ENCODE assay signal across 14 mouse cellular contexts in genomic region chr5:111044193-111044592, GRCm38 (mm10).
DNase-seq lines count a peak whose midpoint lies in the region; ATAC-seq lines count a peak whose summit lies in the region.
"Had no signal": no experiment of that assay in that cellular context is flagged by ENCODE, and none has a peak within 500 bp of the region (broad histone marks: within the 10 kb centered on the region; RNA-seq: fewer than 3 reads in every experiment).

No protein-coding gene starts in this region.

- no peaks in the 10 kb centered on the region for H3K36me3 ChIP-seq in forebrain, embryonic 12.5 days (replicated peaks)
- H3K36me3 ChIP-seq in forebrain, embryonic 11.5 days (ENCODE audit: control insufficient read depth, insufficient read depth, low read length), result no peaks in the 10 kb centered on the region
- no peaks in the 10 kb centered on the region for H3K36me3 ChIP-seq in midbrain, embryonic 13.5 days
- no peaks in the 10 kb centered on the region for H3K36me3 ChIP-seq in midbrain, embryonic 10.5 days
- no peaks in the 10 kb centered on the region for H3K36me3 ChIP-seq in hindbrain, embryonic 14.5 days (replicated peaks; ENCODE audit: control insufficient read depth, insufficient read depth)

- no peaks in the 10 kb centered on the region for H3K9me3 ChIP-seq in forebrain, embryonic 12.5 days
- no peaks in the 10 kb centered on the region for H3K9me3 ChIP-seq in forebrain, embryonic 11.5 days (ENCODE audit: control insufficient read depth, low read length)
- no peaks in the 10 kb centered on the region for H3K9me3 ChIP-seq in midbrain, embryonic 13.5 days
- no peaks in the 10 kb centered on the region for H3K9me3 ChIP-seq in midbrain, embryonic 10.5 days (replicated peaks)
- no peaks in the 10 kb centered on the region for H3K9me3 ChIP-seq in hindbrain, embryonic 14.5 days (ENCODE audit: control insufficient read depth, low read length)

- 10% methylated on average over 7 of the region's 7 CpGs for WGBS in forebrain, embryonic 12.5 days
- WGBS in forebrain, embryonic 11.5 days, result 8% methylated on average over 7 of the region's 7 CpGs
- 9% methylated on average over 7 of the region's 7 CpGs for WGBS in midbrain, embryonic 13.5 days
- 22% methylated on average over 7 of the region's 7 CpGs for WGBS in midbrain, embryonic 10.5 days
- WGBS in hindbrain, embryonic 14.5 days, result 14% methylated on average over 7 of the region's 7 CpGs

- H3K4me1 ChIP-seq in forebrain, embryonic 12.5 days, result peaks cover 85% of the 10 kb centered on the region
- peaks cover 12% of the 10 kb centered on the region; the same call in 1 of the 2 replicates for H3K4me1 ChIP-seq in forebrain, embryonic 11.5 days (replicated peaks; ENCODE audit: control insufficient read depth, insufficient read depth, low read length)
- peaks cover 90% of the 10 kb centered on the region for H3K4me1 ChIP-seq in midbrain, embryonic 13.5 days (replicated peaks)
- H3K4me1 ChIP-seq in midbrain, embryonic 10.5 days, result peaks cover 65% of the 10 kb centered on the region
- peaks cover 72% of the 10 kb centered on the region for H3K4me1 ChIP-seq in hindbrain, embryonic 14.5 days (replicated peaks; ENCODE audit: control insufficient read depth, insufficient read depth, low read length)

- no peak overlapping the region for H3K4me3 ChIP-seq in forebrain, embryonic 12.5 days (replicated peaks)
- H3K4me3 ChIP-seq in forebrain, embryonic 11.5 days (ENCODE audit: low read depth, low read length), result no peak overlapping the region
- H3K4me3 ChIP-seq in midbrain, embryonic 13.5 days (replicated peaks), result no peak overlapping the region
- H3K4me3 ChIP-seq in midbrain, embryonic 10.5 days, result no peak overlapping the region
- H3K4me3 ChIP-seq in hindbrain, embryonic 14.5 days (replicated peaks; ENCODE audit: low read length), result no peak overlapping the region

- no peak for ATAC-seq in forebrain, embryonic 12.5 days (ENCODE audit: low FRiP score)
- no peak for ATAC-seq in forebrain, embryonic 11.5 days (replicated peaks; ENCODE audit: low FRiP score)
- ATAC-seq in midbrain, embryonic 13.5 days, result no peak
- no peak for ATAC-seq in hindbrain, embryonic 14.5 days (ENCODE audit: low FRiP score)
- ATAC-seq: liver, postnatal 0 days had no signal

- no peak overlapping the region for H3K4me2 ChIP-seq in forebrain, embryonic 12.5 days
- no peak overlapping the region for H3K4me2 ChIP-seq in forebrain, embryonic 11.5 days (ENCODE audit: low read depth, low read length, severe bottlenecking)
- H3K4me2 ChIP-seq in midbrain, embryonic 13.5 days (replicated peaks), result no peak overlapping the region
- H3K4me2 ChIP-seq in hindbrain, embryonic 14.5 days (replicated peaks), result no peak overlapping the region

- H3K9ac ChIP-seq in forebrain, embryonic 12.5 days, result 0 out of 2 replicates have a peak overlapping the region, but pooled peaks have one; percentile 1
- no peak overlapping the region for H3K9ac ChIP-seq in forebrain, embryonic 11.5 days (ENCODE audit: low read length)
- H3K9ac ChIP-seq in midbrain, embryonic 13.5 days (replicated peaks), result 0 out of 2 replicates have a peak overlapping the region, but pooled peaks have one; percentile 10
- no peak overlapping the region for H3K9ac ChIP-seq in hindbrain, embryonic 14.5 days
- H3K9ac ChIP-seq: liver, postnatal 0 days had no signal

- H3K27me3 ChIP-seq in forebrain, embryonic 12.5 days, result no peaks in the 10 kb centered on the region
- no peaks in the 10 kb centered on the region for H3K27me3 ChIP-seq in forebrain, embryonic 11.5 days (ENCODE audit: control insufficient read depth, insufficient read depth, low read length)
- no peaks in the 10 kb centered on the region for H3K27me3 ChIP-seq in midbrain, embryonic 13.5 days
- H3K27me3 ChIP-seq in midbrain, embryonic 10.5 days (ENCODE audit: low read depth, poor library complexity, severe bottlenecking), result peaks cover 4% of the 10 kb centered on the region; the same call in 1 of the 2 replicates
- no peaks in the 10 kb centered on the region for H3K27me3 ChIP-seq in hindbrain, embryonic 14.5 days (ENCODE audit: control insufficient read depth, insufficient read depth, low read length)

- DNase-seq in forebrain, embryonic 11.5 days (ENCODE audit: low spot score), result no peak
- DNase-seq in midbrain, embryonic 10.5 days (ENCODE audit: low spot score), result no peak
- no peak for DNase-seq in hindbrain, embryonic 14.5 days (ENCODE audit: low spot score)
- DNase-seq in testis, postnatal 14 days (ENCODE audit: low spot score), result no peak
- DNase-seq in layer of hippocampus, postnatal 25 days (ENCODE audit: extremely low spot score in 1 of 2, low spot score in 1 of 2), result no peak
- DNase-seq in gastrocnemius, postnatal 25 days, result no peak
- DNase-seq: adrenal gland, postnatal 25 days; kidney, postnatal 14 days; layer of hippocampus, postnatal 36 days; liver, postnatal 0 days; right cerebral cortex, postnatal 4 days had no signal

- H3K27ac ChIP-seq in forebrain, embryonic 12.5 days, result 0 out of 2 replicates have a peak overlapping the region, but pooled peaks have one; percentile 42
- no peak overlapping the region for H3K27ac ChIP-seq in forebrain, embryonic 11.5 days (ENCODE audit: low read depth, low read length)
- H3K27ac ChIP-seq in midbrain, embryonic 13.5 days, result peak overlapping the region; percentile 68
- H3K27ac ChIP-seq in midbrain, embryonic 10.5 days (replicated peaks), result no peak overlapping the region
- H3K27ac ChIP-seq in hindbrain, embryonic 14.5 days, result peak overlapping the region; percentile 47
- H3K27ac ChIP-seq: macrophage had no signal

Comparison
In these comparisons a context has a peak if more than half of its experiments do, and no peak if none do; other contexts are left out.
1. H3K27ac ChIP-seq: peak in forebrain, embryonic 12.5 days (single experiment), midbrain, embryonic 13.5 days (single experiment) and hindbrain, embryonic 14.5 days (single experiment); none in forebrain, embryonic 11.5 days (single experiment) and midbrain, embryonic 10.5 days (single experiment).
2. H3K9ac ChIP-seq: peak in forebrain, embryonic 12.5 days (single experiment) and midbrain, embryonic 13.5 days (single experiment); none in forebrain, embryonic 11.5 days (single experiment) and hindbrain, embryonic 14.5 days (single experiment).